Mouse (Mus musculus) heart, embryonic 13.5 days (tissue): ENCODE data around the gene Slc25a36. TPM values are rescaled to one million over a fixed set of nuclear protein-coding genes. Genes with fewer than 3 reads are reported as not detected.
A peak's percentile ranks its signal among the peaks of the same experiment; 100 is the strongest.

ENCODE experiments used
- ATAC-seq: fragments of 200-750 bp; cut with Nextera tagmentation; 2 replicates; pipeline ENCODE4 v1.8.0; 2017; ENCODE audit warnings: moderate TSS enrichment; ENCODE audit not compliant: insufficient number of reproducible peaks, low FRiP score, low TSS enrichment; ENCODE audit errors: extremely low read depth
- H3K27ac ChIP-seq: fragments of 300-500 bp; sonication (generic); replicated peaks from 2 replicates; pipeline ENCODE4 v1.5.1; 2015; ENCODE audit warnings: moderate library complexity, mild to moderate bottlenecking, inconsistent platforms
- H3K27me3 ChIP-seq: fragments of 300-500 bp; sonication (generic); replicated peaks from 2 replicates; pipeline ENCODE4 v1.6.1; 2015; ENCODE audit warnings: mild to moderate bottlenecking, inconsistent platforms
- H3K36me3 ChIP-seq: fragments of 300-500 bp; sonication (generic); 2 replicates; pipeline ENCODE4 v1.6.1; 2015; ENCODE audit warnings: mild to moderate bottlenecking, inconsistent platforms
- H3K4me1 ChIP-seq: fragments of 300-500 bp; sonication (generic); 2 replicates; pipeline ENCODE4 v1.6.1; 2015; ENCODE audit warnings: inconsistent platforms
- H3K4me2 ChIP-seq: fragments of 300-500 bp; sonication (generic); 2 replicates; pipeline ENCODE4 v1.6.1; 2015; ENCODE audit warnings: inconsistent platforms, mild to moderate bottlenecking, moderate library complexity
- H3K4me3 ChIP-seq: fragments of 300-500 bp; sonication (generic); 2 replicates; pipeline ENCODE4 v1.5.1; 2015; ENCODE audit warnings: moderate library complexity, mild to moderate bottlenecking, inconsistent platforms
- H3K9ac ChIP-seq: fragments of 300-500 bp; sonication (generic); 2 replicates; pipeline ENCODE4 v1.6.1; 2015; ENCODE audit warnings: inconsistent platforms, mild to moderate bottlenecking, moderate library complexity
- H3K9me3 ChIP-seq: fragments of 300-500 bp; sonication (generic); 2 replicates; pipeline ENCODE4 v1.6.1; 2016; ENCODE audit warnings: inconsistent platforms
- WGBS: fragments of 180-500 bp; shearing (Covaris S2); methylation state at CpG from one replicate; pipeline ENCODE4 v1.1.7; 2015; ENCODE audit warnings: mixed read lengths; 5-methylcytosine and 5-hydroxymethylcytosine counted together
- polyA plus RNA-seq: library from polyadenylated mRNA; unstranded; fragments of >200 nt; fragmentation: Nextera tagmentation; extraction: Ambion mirVana; gene quantifications from 2 replicates; pipeline ENCODE4 v1.2.1, GENCODE M21; 2015

The Slc25a36 gene
- polyA plus RNA-seq, 1 experiment from 2014 or later, result 55.9 TPM

DNA sequence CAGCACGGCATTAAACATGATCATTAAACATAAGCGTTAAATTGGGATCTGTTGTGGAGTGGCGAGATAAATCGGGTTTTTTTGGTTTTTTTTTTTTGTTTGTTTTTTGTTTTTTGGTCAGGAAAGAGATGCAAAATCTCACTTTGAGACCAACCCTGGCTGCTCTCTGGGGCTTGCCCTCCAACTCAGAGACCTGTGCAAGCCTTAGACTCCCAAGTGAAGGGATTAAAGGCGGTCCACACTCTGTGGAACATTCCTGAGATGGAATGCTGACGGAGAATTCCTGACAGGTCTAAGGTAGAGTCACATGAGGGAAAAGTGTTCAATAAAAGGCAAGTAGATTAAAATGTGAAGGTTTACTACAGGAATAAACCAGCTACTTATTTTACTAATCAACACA lies 549 bp upstream of the Slc25a36 start:
- Histone ChIP-seq H3K4me2 (peak overlapping the region; percentile 72), H3K9me3 (no peaks in the 10 kb centered on the region), H3K4me1 (peaks cover 37% of the 10 kb centered on the region), H3K27ac (peak overlapping the region; percentile 97), H3K36me3 (peaks cover 12% of the 10 kb centered on the region), H3K27me3 (no peaks in the 10 kb centered on the region), H3K4me3 (peak overlapping the region; percentile 96), H3K9ac (peak overlapping the region; percentile 98)
- no peak for ATAC-seq
- WGBS, result 5% methylated on average over 6 of the region's 6 CpGs

DNA sequence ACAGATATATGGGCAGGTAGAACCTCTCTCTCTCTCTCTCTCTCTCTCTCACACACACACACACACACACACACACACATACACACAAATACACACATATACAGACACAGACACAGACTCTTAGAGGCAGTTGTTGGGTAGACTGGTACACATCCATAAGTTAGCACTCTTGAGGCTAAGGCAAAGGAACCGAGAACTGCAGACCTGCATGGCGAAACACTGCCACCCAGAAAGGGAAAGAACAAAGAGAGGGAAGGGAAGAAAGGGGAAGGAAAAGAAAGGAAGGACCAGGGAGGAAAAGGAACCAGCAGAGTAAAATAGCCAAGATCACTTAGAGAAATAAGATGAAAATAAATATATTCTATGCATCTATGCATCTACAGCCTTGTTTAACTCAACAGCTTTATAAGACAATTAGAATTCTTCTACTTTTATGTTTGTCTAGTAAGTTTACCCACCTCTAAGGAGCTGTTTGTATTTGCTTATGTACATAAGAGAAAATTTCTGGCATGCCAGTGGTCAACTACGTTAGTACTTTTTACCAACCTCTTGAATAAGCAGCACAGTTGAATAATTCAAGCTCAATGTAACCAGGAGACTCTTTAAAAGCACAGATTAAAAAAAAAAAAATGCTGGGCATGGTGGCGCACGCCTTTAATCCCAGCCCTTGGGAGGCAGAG lies 4.3 kb downstream of the Slc25a36 start:
- H3K27me3 ChIP-seq, result no peaks in the 10 kb centered on the region
- H3K4me2 ChIP-seq, result no peak overlapping the region
- ATAC-seq, result no peak
- no peak overlapping the region for H3K27ac ChIP-seq
- 84% methylated on average over 5 of the region's 5 CpGs for WGBS
- no peaks in the 10 kb centered on the region for H3K9me3 ChIP-seq
- peaks cover 48% of the 10 kb centered on the region for H3K4me1 ChIP-seq
- no peak overlapping the region for H3K4me3 ChIP-seq
- peaks cover 12% of the 10 kb centered on the region for H3K36me3 ChIP-seq
- H3K9ac ChIP-seq, result no peak overlapping the region

DNA sequence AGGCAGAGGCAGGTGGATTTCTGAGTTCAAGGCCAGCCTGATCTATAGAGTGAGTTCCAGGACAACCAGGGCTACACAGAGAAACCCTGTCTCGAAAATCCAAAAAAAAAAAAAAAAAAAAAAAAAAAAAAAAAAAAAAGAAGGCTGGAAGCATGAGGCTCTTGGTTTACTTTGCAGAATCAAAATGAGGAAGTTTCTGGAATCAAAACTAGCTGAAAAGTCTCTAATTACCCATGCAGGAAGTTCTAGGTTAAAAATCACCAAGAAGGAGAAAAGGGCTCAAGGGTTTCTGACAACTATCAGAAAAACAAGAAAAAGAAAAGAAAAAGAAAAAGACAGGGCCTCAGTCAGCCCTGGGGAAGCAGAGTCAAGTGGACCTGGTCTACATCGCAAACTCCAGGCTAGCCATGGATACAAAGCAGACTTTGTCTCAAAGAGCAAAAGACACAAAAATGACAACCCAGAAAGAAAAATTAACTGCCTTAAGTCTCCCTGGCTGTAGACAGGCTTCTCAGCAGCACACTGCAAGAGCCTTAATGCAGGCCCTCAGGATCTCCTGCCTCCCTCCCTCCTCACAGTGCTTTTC lies 5.5 kb downstream of the Slc25a36 start:
- ATAC-seq, result no peak
- H3K9ac ChIP-seq, result peak overlapping the region; percentile 41; the same call in 1 of the 2 replicates
- WGBS, result 74% methylated on average over 2 of the region's 2 CpGs

DNA sequence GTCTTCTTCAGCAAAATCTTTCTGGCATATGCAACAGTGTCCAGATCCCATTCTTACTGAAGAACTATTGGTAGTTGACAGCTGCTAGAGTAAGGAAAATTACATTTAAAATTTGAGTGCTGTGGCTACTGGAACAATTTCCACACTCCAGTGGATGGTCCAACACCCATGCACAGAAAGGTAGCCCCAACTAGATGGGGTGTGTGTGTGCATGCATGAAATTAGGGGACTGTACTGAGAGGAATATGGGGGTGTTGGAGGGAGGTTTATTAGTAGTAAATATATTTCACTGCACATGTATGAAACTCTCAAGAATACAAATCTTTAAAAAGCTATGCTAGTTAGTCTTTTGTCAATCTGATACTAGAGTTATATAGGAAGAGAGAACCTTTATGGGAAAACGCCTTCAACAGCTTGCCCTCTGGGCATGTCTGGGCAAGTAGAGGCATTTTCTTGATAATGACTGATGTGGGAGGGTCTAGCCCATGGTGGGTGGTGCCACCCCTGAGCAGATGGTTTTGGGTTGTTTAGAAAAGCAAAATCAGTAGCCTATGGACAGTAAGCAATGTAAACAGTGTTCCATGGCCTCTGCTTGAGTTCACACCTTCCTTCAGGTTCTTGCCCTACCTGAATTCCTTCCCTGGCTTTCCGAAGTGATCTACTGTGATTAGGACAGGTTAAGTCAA lies 7.4 kb downstream of the Slc25a36 start:
- Histone ChIP-seq H3K36me3 (peaks cover 23% of the 10 kb centered on the region), H3K4me3 (no peak overlapping the region), H3K9me3 (no peaks in the 10 kb centered on the region), H3K27ac (no peak overlapping the region), H3K27me3 (no peaks in the 10 kb centered on the region), H3K4me1 (peaks cover 31% of the 10 kb centered on the region), H3K9ac (no peak overlapping the region), H3K4me2 (no peak overlapping the region)
- WGBS, result 78% methylated on average over 2 of the region's 2 CpGs
- no peak for ATAC-seq

More for the DNA sequence above, 5.5 kb downstream of the Slc25a36 start:
- Histone ChIP-seq H3K4me1 (peaks cover 45% of the 10 kb centered on the region), H3K9me3 (no peaks in the 10 kb centered on the region), H3K36me3 (peaks cover 12% of the 10 kb centered on the region), H3K27ac (no peak overlapping the region), H3K4me2 (no peak overlapping the region), H3K27me3 (no peaks in the 10 kb centered on the region), H3K4me3 (no peak overlapping the region)

DNA sequence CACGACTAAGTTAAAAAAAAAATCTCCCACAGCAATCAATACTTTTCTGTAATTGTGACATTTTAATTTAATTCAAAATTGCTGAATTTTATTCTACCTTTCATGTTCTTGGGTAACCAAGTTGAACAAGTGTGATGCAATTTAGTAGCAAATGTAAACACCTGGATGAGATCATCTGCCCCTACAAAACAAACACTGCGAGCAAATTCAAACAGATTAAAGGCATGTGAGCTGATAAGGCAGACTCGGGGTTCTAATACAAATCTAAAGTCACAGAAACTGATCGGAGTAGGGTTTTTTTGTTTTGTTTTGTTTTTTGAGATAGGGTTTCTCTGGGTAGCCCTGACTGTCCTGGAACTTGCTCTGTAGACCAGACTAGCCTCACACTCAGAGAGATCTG lies 12.0 kb downstream of the Slc25a36 start:
- no peak for ATAC-seq
- no peak overlapping the region for H3K4me3 ChIP-seq
- H3K27me3 ChIP-seq, result no peaks in the 10 kb centered on the region
- WGBS, result 60% methylated on average over 4 of the region's 4 CpGs
- H3K27ac ChIP-seq, result no peak overlapping the region
- peaks cover 53% of the 10 kb centered on the region for H3K36me3 ChIP-seq
- no peak overlapping the region for H3K9ac ChIP-seq
- H3K4me1 ChIP-seq, result peaks cover 18% of the 10 kb centered on the region
- H3K9me3 ChIP-seq, result no peaks in the 10 kb centered on the region
- H3K4me2 ChIP-seq, result no peak overlapping the region

DNA sequence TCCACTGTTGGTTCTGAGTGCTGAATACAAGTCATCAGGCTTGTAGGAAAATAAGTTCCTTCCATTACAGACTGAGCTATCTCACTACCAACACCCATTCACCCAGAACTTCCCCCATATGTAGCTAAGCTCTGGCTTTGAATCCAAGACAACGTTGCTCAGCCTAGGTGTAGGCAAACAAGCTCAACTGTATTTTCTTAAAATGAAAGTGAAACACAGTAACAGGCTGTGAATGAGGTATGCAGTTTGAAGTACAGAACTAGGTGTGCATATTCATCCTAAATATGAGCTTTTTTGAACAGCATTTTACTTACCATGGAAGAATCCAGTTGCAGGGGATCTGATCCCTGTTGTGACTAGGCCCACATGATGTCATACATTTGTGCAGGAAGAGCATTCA lies 14.8 kb downstream of the Slc25a36 start:
- Histone ChIP-seq H3K4me2 (no peak overlapping the region), H3K9me3 (no peaks in the 10 kb centered on the region), H3K27ac (no peak overlapping the region), H3K4me3 (no peak overlapping the region), H3K9ac (no peak overlapping the region), H3K4me1 (no peaks in the 10 kb centered on the region), H3K27me3 (no peaks in the 10 kb centered on the region), H3K36me3 (peaks cover 73% of the 10 kb centered on the region)
- 89% methylated on average over 1 of the region's 1 CpGs for WGBS
- no peak for ATAC-seq

DNA sequence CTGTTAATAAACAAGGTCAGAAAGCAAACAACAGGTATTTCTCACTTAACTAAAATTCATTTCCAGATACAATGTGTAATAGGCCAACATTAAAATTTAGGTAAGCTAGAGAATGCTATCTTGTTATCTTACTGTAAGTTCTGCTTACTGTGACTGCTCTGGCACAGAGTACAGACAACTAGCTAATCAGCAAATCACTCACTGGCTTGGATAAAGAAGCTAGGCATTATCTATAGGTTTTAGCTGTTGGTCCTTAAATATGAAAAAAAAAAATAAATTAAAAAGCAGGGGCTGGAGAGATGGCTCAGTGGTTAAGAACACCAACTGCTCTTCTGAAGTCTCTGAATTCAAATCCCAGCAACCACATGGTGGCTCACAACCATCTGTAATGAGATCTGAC lies 23.1 kb downstream of the Slc25a36 start:
- H3K9me3 ChIP-seq, result no peaks in the 10 kb centered on the region
- no peak overlapping the region for H3K4me2 ChIP-seq
- H3K4me3 ChIP-seq, result no peak overlapping the region
- H3K27ac ChIP-seq, result no peak overlapping the region
- H3K27me3 ChIP-seq, result no peaks in the 10 kb centered on the region
- no peak overlapping the region for H3K9ac ChIP-seq
- H3K4me1 ChIP-seq, result no peaks in the 10 kb centered on the region
- peaks cover 50% of the 10 kb centered on the region for H3K36me3 ChIP-seq
- ATAC-seq, result no peak

DNA sequence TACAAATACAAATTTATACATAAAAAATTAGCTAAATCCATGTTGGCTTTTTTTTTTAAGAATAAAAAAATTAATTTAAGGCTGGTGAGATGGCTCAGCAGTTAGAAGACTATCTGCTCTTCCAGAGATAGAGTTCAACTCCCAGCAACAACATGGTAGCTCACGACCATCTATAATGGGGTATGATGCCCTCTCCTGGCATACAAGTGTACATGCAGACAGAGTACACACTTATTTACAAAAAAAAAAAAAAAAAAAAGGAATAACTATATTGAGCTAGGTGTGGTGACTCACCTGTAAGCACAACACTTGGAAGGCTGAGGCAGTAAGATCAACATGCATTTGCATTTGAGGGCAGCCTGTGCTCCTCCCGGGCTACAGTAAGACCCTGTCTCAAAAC lies 26.3 kb downstream of the Slc25a36 start:
- H3K4me1 ChIP-seq, result no peaks in the 10 kb centered on the region
- no peaks in the 10 kb centered on the region for H3K9me3 ChIP-seq
- 77% methylated on average over 2 of the region's 2 CpGs for WGBS
- H3K36me3 ChIP-seq, result peaks cover 67% of the 10 kb centered on the region
- no peak overlapping the region for H3K4me2 ChIP-seq
- no peaks in the 10 kb centered on the region for H3K27me3 ChIP-seq
- H3K9ac ChIP-seq, result no peak overlapping the region
- H3K27ac ChIP-seq, result no peak overlapping the region
- H3K4me3 ChIP-seq, result no peak overlapping the region
- ATAC-seq, result no peak

DNA sequence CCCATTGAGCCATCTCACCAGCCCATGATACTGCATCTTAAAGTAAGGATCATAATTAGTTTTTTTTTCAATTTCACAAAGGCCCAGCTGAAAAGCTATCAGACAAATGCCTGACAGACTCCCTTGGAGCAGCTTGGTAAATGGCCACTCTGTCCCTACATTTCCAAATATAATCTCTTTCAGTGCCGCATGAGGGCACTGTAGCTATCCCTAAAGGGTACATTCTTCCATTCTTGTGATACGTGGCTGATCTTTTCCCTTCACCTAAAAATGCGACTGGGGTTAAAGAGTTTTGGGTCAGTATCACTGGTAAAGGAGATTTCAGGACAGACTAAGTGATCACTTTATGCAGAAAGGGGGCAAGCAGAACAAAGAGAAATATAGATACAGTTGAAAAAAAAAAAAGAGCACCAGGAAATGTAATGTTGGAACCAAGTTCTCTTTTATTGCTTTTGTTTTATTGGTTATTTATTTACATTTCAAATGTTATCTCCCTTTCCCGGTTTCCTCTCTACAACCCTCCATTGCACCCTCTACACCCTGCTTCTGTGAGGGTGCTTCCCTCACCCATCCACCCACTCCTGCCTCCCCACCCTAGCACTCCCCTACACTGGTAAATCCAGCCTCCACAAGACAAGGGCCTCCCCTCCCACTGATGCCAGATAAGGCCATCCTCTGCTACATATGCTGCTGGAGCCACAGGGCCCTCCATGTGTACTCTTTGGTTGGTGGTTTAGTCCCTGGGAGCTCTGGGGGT lies 29.7 kb downstream of the Slc25a36 start:
- no peaks in the 10 kb centered on the region for H3K9me3 ChIP-seq
- H3K4me2 ChIP-seq, result no peak overlapping the region
- no peak overlapping the region for H3K27ac ChIP-seq
- H3K27me3 ChIP-seq, result no peaks in the 10 kb centered on the region
- peaks cover 78% of the 10 kb centered on the region for H3K36me3 ChIP-seq
- H3K9ac ChIP-seq, result no peak overlapping the region
- no peak overlapping the region for H3K4me3 ChIP-seq
- WGBS, result 76% methylated on average over 4 of the region's 4 CpGs
- no peak for ATAC-seq
- H3K4me1 ChIP-seq, result no peaks in the 10 kb centered on the region

DNA sequence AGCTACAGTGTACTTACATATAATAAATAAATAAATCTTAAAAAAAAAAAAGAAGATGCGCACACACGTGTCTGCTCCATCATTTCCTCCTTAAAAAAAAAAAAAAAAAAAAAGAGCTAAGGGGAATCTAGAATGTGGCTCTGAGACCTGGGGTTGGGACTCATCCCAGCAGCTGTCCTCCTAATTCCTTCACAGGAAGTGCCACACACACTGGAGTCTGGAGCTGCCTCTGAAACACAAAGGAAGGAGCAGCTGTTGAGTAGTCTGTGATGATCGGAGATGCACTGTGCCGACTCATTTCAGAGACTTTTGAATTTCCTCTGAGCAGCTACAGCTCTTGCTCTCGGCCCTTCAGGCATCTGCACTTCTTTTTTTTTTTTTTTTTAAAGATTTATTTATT lies 41.0 kb downstream of the Slc25a36 start:
- Histone ChIP-seq H3K36me3 (peaks cover 47% of the 10 kb centered on the region), H3K27me3 (no peaks in the 10 kb centered on the region), H3K27ac (no peak overlapping the region), H3K9me3 (no peaks in the 10 kb centered on the region), H3K4me1 (no peaks in the 10 kb centered on the region; the same call in 1 of the 2 replicates), H3K9ac (no peak overlapping the region), H3K4me3 (no peak overlapping the region), H3K4me2 (no peak overlapping the region)
- ATAC-seq, result no peak
- 78% methylated on average over 5 of the region's 5 CpGs for WGBS

DNA sequence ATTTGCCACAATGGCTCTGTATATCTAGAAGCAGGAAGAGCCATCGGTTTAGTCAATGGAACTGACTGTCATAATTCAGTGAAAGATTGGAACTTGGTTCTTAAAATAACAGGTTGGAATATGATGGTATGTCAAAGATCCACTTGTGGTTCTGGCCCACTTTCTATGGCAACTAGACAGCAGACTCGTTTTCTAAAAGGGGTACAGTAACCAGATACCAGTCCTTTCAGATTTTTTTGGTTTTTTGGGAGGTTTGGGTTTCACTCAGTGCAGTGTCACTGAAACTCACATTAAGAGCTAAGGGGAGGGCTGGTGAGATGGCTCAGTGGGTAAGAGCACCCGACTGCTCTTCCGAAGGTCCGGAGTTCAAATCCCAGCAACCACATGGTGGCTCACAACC lies 41.5 kb downstream of the Slc25a36 start:
- ATAC-seq, result no peak
- Histone ChIP-seq H3K36me3 (peaks cover 42% of the 10 kb centered on the region), H3K27ac (no peak overlapping the region), H3K27me3 (no peaks in the 10 kb centered on the region), H3K9me3 (no peaks in the 10 kb centered on the region), H3K4me1 (no peaks in the 10 kb centered on the region; the same call in 1 of the 2 replicates), H3K4me3 (no peak overlapping the region), H3K9ac (no peak overlapping the region), H3K4me2 (no peak overlapping the region)
- 86% methylated on average over 5 of the region's 5 CpGs for WGBS
